Comparison of ENCODE assay signal across 8 mouse cellular contexts in genomic region chr9:108953081-108953636, GRCm38 (mm10). TPM values are rescaled to one million over a fixed set of nuclear protein-coding genes. Genes with fewer than 3 reads are reported as not detected.
DNase-seq lines count a peak whose midpoint lies in the region; ATAC-seq and TF ChIP-seq lines count a peak whose summit lies in the region.

Gene Col7a1, plus strand, starts transcription at chr9:108953586.

- peak within 1 kb of the TSS; percentile 57 for H3ac ChIP-seq in C2C12 (ENCODE audit: control insufficient read depth, insufficient read length, low read depth)

- H3K79me3 ChIP-seq in C2C12 (ENCODE audit: low read depth): peaks cover 5% of the 10 kb centered on the region

- no peak for DNase-seq in hindbrain, embryonic 11.5 days (ENCODE audit: low spot score)
- DNase-seq in MN1 (ENCODE audit: low spot score): peak; percentile 33
- peak; percentile 32 for DNase-seq in limb, embryonic 11.5 days (ENCODE audit: low spot score)
- no peak for DNase-seq in thymus, postnatal 14 days
- DNase-seq in yolk sac, embryonic 10.5 days (ENCODE audit: low spot score): no peak
- DNase-seq in ovary, postnatal 10 days (ENCODE audit: low spot score): no peak

- no peaks in the 10 kb centered on the region for H3K4me1 ChIP-seq in hindbrain, embryonic 11.5 days (replicated peaks; ENCODE audit: control insufficient read depth, insufficient read depth, low read length)
- H3K4me1 ChIP-seq in hindbrain, embryonic 16.5 days (ENCODE audit: control insufficient read depth, insufficient read depth, low read depth, low read length): no peaks in the 10 kb centered on the region
- H3K4me1 ChIP-seq in limb, embryonic 11.5 days (ENCODE audit: control insufficient read depth, insufficient read depth, low read length): peaks cover 23% of the 10 kb centered on the region

- peaks cover 36% of the 10 kb centered on the region for H3K79me2 ChIP-seq in C2C12 (ENCODE audit: control insufficient read depth, insufficient read depth)

- no peak for ATAC-seq in hindbrain, embryonic 11.5 days (ENCODE audit: low FRiP score)
- no peak for ATAC-seq in hindbrain, embryonic 16.5 days
- ATAC-seq in limb, embryonic 11.5 days (ENCODE audit: insufficient number of reproducible peaks, low FRiP score, low TSS enrichment, low read depth): no peak

- no peak within 1 kb of the TSS for H3K27ac ChIP-seq in hindbrain, embryonic 11.5 days (ENCODE audit: low read depth, low read length)
- H3K27ac ChIP-seq in hindbrain, embryonic 16.5 days (ENCODE audit: low read depth, low read length): no peak within 1 kb of the TSS
- no peak within 1 kb of the TSS for H3K27ac ChIP-seq in limb, embryonic 11.5 days (replicated peaks; ENCODE audit: low read depth, low read length)

- peaks cover 6% of the 10 kb centered on the region; the same call in 1 of the 2 replicates for H3K36me3 ChIP-seq in hindbrain, embryonic 11.5 days (ENCODE audit: control insufficient read depth, insufficient read depth, low read length)
- peaks cover 23% of the 10 kb centered on the region for H3K36me3 ChIP-seq in hindbrain, embryonic 16.5 days (ENCODE audit: control insufficient read depth, insufficient read depth, low read length)
- H3K36me3 ChIP-seq in C2C12 (ENCODE audit: control insufficient read depth, insufficient read depth): peaks cover 36% of the 10 kb centered on the region
- peaks cover 6% of the 10 kb centered on the region; the same call in 1 of the 2 replicates for H3K36me3 ChIP-seq in limb, embryonic 11.5 days (ENCODE audit: control insufficient read depth, insufficient read depth, low read length)

- TF ChIP-seq CTCF in C2C12 (IDR thresholded peaks at IDR 0.05; ENCODE audit: control insufficient read depth, insufficient read depth, insufficient read length): no peak

- no peaks in the 10 kb centered on the region for H3K9me3 ChIP-seq in hindbrain, embryonic 11.5 days (ENCODE audit: control insufficient read depth, low read length)
- H3K9me3 ChIP-seq in hindbrain, embryonic 16.5 days (ENCODE audit: control insufficient read depth, low read length): no peaks in the 10 kb centered on the region
- no peaks in the 10 kb centered on the region for H3K9me3 ChIP-seq in limb, embryonic 11.5 days (ENCODE audit: control insufficient read depth, low read length)

- peak within 1 kb of the TSS; percentile 14 for H3K4me2 ChIP-seq in hindbrain, embryonic 11.5 days (replicated peaks; ENCODE audit: low read depth, low read length)
- no peak within 1 kb of the TSS for H3K4me2 ChIP-seq in hindbrain, embryonic 16.5 days (ENCODE audit: low read length)
- peak within 1 kb of the TSS; percentile 40 for H3K4me2 ChIP-seq in limb, embryonic 11.5 days (ENCODE audit: low read depth, severe bottlenecking)

- peaks cover 10% of the 10 kb centered on the region for H3K27me3 ChIP-seq in hindbrain, embryonic 11.5 days (ENCODE audit: control insufficient read depth, insufficient read depth, low read length)
- peaks cover 4% of the 10 kb centered on the region; the same call in 1 of the 2 replicates for H3K27me3 ChIP-seq in hindbrain, embryonic 16.5 days (replicated peaks; ENCODE audit: control insufficient read depth, insufficient read depth, low read length)
- H3K27me3 ChIP-seq in C2C12 (ENCODE audit: control insufficient read depth, insufficient read depth, insufficient read length): no peaks in the 10 kb centered on the region
- H3K27me3 ChIP-seq in limb, embryonic 11.5 days (ENCODE audit: control insufficient read depth, insufficient read depth, low read length): peaks cover 14% of the 10 kb centered on the region

- no peak within 1 kb of the TSS for H3K4me3 ChIP-seq in hindbrain, embryonic 11.5 days (ENCODE audit: low read depth, low read length)
- H3K4me3 ChIP-seq in hindbrain, embryonic 16.5 days (ENCODE audit: low read length): no peak within 1 kb of the TSS
- H3K4me3 ChIP-seq in C2C12 (ENCODE audit: insufficient read depth, poor library complexity, severe bottlenecking): peak within 1 kb of the TSS; percentile 37
- H3K4me3 ChIP-seq in limb, embryonic 11.5 days (ENCODE audit: low read depth, low read length): no peak within 1 kb of the TSS

- H3K9ac ChIP-seq in hindbrain, embryonic 11.5 days (ENCODE audit: low read depth, low read length): no peak within 1 kb of the TSS
- H3K9ac ChIP-seq in hindbrain, embryonic 16.5 days (ENCODE audit: low read depth, low read length): no peak within 1 kb of the TSS
- H3K9ac ChIP-seq in limb, embryonic 11.5 days (ENCODE audit: low read length): peak within 1 kb of the TSS; percentile 47; the same call in 1 of the 2 replicates

- 10% methylated on average over 15 of the region's 15 CpGs for WGBS in hindbrain, embryonic 11.5 days
- 7% methylated on average over 15 of the region's 15 CpGs for WGBS in hindbrain, embryonic 16.5 days
- 11% methylated on average over 15 of the region's 15 CpGs for WGBS in limb, embryonic 11.5 days

TF ChIP-seq in C2C12, 6 proteins besides CTCF, POLR2A, EP300 and RAD21:
- TF ChIP-seq MAX (IDR thresholded peaks at IDR 0.05) (no peak), MYOG (IDR thresholded peaks at IDR 0.05; ENCODE audit: control insufficient read depth, extremely low read depth, insufficient read length) (no peak), MYOD1 (IDR thresholded peaks at IDR 0.05; ENCODE audit: control insufficient read depth, insufficient read length, low read depth) (peak; percentile 91), USF1 (IDR thresholded peaks at IDR 0.05; ENCODE audit: low read depth) (no peak), CEBPB (IDR thresholded peaks at IDR 0.05; ENCODE audit: low read depth) (no peak), FOSL1 (IDR thresholded peaks at IDR 0.05; ENCODE audit: insufficient read depth, low read length, poor library complexity, severe bottlenecking) (peak; percentile 18)

RNA-seq across cellular contexts. Expression of gene Col7a1, which starts in this region (rescaled TPM):
- polyA plus RNA-seq in hindbrain, embryonic 11.5 days (2014; fragmentation: Nextera tagmentation; extraction: Ambion mirVana): 1.2 and 2.6 TPM in 2 replicates
- 1.5 and 1.7 TPM in 2 replicates for polyA plus RNA-seq in hindbrain, embryonic 16.5 days (2015; fragmentation: Nextera tagmentation; extraction: Ambion mirVana)
- polyA plus RNA-seq in C2C12 (2012; fragmentation: generic; extraction: Trizol): 10.1 TPM
- polyA plus RNA-seq in limb, embryonic 11.5 days (2014; fragmentation: Nextera tagmentation; extraction: Ambion mirVana): 4.7 and 5.0 TPM in 2 replicates

Comparison
In these comparisons a context has a peak if more than half of its experiments do, and no peak if none do; other contexts are left out.
1. DNase-seq: peak in MN1 (single experiment) and limb, embryonic 11.5 days (single experiment); none in hindbrain, embryonic 11.5 days (single experiment), thymus, postnatal 14 days (single experiment), yolk sac, embryonic 10.5 days (single experiment) and ovary, postnatal 10 days (single experiment).